Mouse (Mus musculus) liver, adult 2 months (tissue): Measurements from ENCODE around the gene Sv2a. TPM values are rescaled to one million over a fixed set of nuclear protein-coding genes. Genes with fewer than 3 reads are reported as not detected.

ENCODE experiments used
- DNase-seq: peaks from one replicate; pipeline ENCODE4 v3.0.0-alpha.2; 2011; ENCODE audit warnings: low read depth, low spot score; ENCODE audit errors: extremely low read depth
- H3K27ac ChIP-seq: fragments of 200-500 bp; replicated peaks from 2 replicates; pipeline ENCODE4 v1.5.1; 2012; ENCODE audit warnings: low read depth, mild to moderate bottlenecking, control low read depth, inconsistent platforms, low read length; ENCODE audit not compliant: insufficient read depth
- H3K27me3 ChIP-seq: fragments of 200-500 bp; 2 replicates; pipeline ENCODE4 v1.6.1; 2012; ENCODE audit warnings: mild to moderate bottlenecking, moderate library complexity, low read length, inconsistent platforms; ENCODE audit not compliant: control insufficient read depth, insufficient read depth
- H3K36me3 ChIP-seq: fragments of 200-500 bp; 2 replicates; pipeline ENCODE4 v1.6.1; 2012; ENCODE audit warnings: low read length, inconsistent platforms; ENCODE audit not compliant: control insufficient read depth, insufficient read depth
- H3K4me1 ChIP-seq: fragments of 200-500 bp; 2 replicates; pipeline ENCODE4 v1.6.1; 2011; ENCODE audit warnings: low read length; ENCODE audit not compliant: control insufficient read depth, insufficient read depth
- H3K4me3 ChIP-seq: fragments of 200-500 bp; 2 replicates; pipeline ENCODE4 v1.5.1; 2011; ENCODE audit warnings: low read depth, mild to moderate bottlenecking, control low read depth, low read length, moderate library complexity; ENCODE audit not compliant: insufficient read depth
- H3K79me2 ChIP-seq: fragments of 200-500 bp; 2 replicates; pipeline ENCODE4 v1.6.1; 2012; ENCODE audit warnings: inconsistent platforms, mild to moderate bottlenecking, low read length, moderate library complexity; ENCODE audit not compliant: control insufficient read depth, insufficient read depth
- H3K9ac ChIP-seq: fragments of 200-500 bp; 2 replicates; pipeline ENCODE4 v1.6.1; 2012; ENCODE audit warnings: low read depth, mild to moderate bottlenecking, control low read depth, inconsistent platforms, low read length
- CTCF ChIP-seq: fragments of 200-500 bp; IDR thresholded peaks from 2 replicates; pipeline ENCODE4 v1.5.1; 2011; ENCODE audit warnings: low read depth, low read length, control low read depth
- POLR2A ChIP-seq: fragments of 200-500 bp; IDR thresholded peaks from 2 replicates; pipeline ENCODE4 v1.6.1; 2011; ENCODE audit warnings: low read length, control low read depth; ENCODE audit not compliant: insufficient read depth; ENCODE audit errors: extremely low read depth
- WGBS: fragments of 180-500 bp; shearing (Covaris S2); methylation state at CpG from one replicate; pipeline ENCODE4 v1.1.7; 2018; 5-methylcytosine and 5-hydroxymethylcytosine counted together
- polyA plus RNA-seq: library from polyadenylated mRNA; depleted of rRNA; stranded (reverse); fragments of >200 nt; gene quantifications from 2 replicates; pipeline ENCODE4 v1.2.3, GENCODE M21; 2012
- total RNA-seq: library from RNA; depleted of rRNA; stranded (reverse); fragments of >200 nt; gene quantifications from 2 replicates; pipeline ENCODE4 v1.2.3, GENCODE M21; 2014

Gene Sv2a
- total and polyA plus RNA-seq, 2 experiments, result under 0.01 to 0.66 TPM

DNA sequence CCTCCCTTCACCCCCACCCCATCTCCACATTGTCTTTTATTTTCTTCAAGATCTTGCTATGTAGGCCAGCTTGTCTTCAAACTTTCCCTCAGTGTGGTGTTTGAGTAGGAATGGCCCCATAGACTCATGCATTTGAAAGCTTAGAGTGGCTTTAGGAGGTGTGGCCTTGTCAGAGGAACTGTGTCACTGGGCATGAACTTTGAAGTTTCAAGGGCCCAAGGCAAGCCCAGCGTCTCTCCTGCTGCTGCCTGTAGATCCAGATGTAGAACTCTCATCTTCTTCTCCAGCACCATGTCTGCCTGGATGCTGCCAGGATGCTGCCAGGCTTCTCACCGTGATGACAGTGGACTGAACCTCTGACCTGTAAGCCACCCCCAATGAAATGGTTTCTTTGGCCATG, 47.9 kb downstream of the Sv2a start:
- H3K27ac ChIP-seq, result no peak overlapping the region
- H3K4me3 ChIP-seq, result no peak overlapping the region
- H3K4me1 ChIP-seq, result no peaks in the 10 kb centered on the region
- 74% methylated on average over 2 of the region's 2 CpGs for WGBS
- H3K27me3 ChIP-seq, result no peaks in the 10 kb centered on the region
- no peak for TF ChIP-seq POLR2A
- TF ChIP-seq CTCF, result no peak
- no peaks in the 10 kb centered on the region for H3K79me2 ChIP-seq
- no peak for DNase-seq
- H3K36me3 ChIP-seq, result no peaks in the 10 kb centered on the region
- no peak overlapping the region for H3K9ac ChIP-seq

- H3K27me3 ChIP-seq, result no peaks in the 10 kb centered on the region
- no peak for DNase-seq
- no peaks in the 10 kb centered on the region for H3K36me3 ChIP-seq
- no peaks in the 10 kb centered on the region for H3K79me2 ChIP-seq
- H3K27ac ChIP-seq, result no peak overlapping the region
- H3K4me1 ChIP-seq, result no peaks in the 10 kb centered on the region
- TF ChIP-seq CTCF, result no peak
- TF ChIP-seq POLR2A, result no peak
- no peak overlapping the region for H3K9ac ChIP-seq
- 78% methylated on average over 2 of the region's 2 CpGs for WGBS
- H3K4me3 ChIP-seq, result no peak overlapping the region
These were observed 49.5 kb downstream of the Sv2a start for GRCm38 (mm10) chr3:96230404-96230803.

DNA sequence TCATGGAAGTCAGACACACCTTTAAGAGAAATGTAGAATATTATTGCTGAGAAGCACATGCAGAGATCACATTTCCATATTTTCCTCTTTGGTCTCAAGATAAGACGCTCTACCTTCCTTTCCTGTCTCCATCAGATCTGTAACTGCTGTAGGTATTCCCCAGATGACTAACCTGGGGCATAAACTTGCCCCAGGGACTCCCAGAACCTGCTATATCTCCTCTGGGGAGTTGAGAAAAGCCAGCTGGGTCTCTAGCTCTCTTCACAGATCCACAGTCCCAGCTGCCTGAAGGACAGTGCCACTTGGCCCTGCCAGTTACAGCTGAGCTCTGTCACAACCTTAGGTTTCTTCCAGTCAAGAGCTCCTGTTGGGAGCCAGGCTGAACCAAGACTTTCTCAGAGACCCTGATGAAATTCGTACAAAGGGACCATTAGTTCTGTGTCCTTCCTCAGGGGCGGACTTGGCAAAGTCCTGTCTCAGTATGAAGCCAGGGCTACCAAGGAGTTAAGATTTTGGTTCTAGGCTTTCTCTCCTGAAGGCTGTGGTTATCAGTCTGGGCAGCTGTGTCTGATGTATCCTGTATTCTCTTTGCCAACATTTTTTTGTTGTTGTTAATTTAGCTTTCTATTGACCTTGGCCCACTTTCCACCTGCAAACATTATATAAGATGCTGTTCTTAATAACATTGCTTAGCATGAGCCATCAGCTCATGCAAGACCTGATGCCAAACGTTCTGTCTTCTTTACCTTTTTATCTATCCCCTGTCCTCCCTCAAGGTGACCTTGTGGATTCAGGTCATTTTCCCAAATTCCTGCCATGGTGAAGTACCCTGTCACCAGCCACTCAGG, 50.2 kb downstream of the Sv2a start:
- no peak for DNase-seq
- WGBS, result 76% methylated on average over 4 of the region's 4 CpGs
- no peak overlapping the region for H3K27ac ChIP-seq

DNA sequence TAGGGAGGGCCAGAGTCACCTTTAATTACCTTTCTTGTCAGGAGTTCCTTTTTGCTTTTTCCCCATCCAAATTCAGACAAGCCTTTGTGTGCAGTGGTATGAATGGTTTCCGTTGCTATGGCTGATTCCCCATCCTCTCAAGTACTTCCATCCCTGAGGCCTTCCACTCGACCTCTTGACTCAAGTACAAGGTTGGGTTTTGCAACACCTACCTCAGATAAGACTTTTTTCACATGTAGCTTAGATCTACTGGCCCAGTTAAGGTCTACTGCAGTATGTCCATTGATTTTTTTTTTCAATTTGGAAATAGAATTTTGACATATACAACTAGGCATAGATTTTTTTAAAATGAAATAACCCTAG, 50.8 kb downstream of the Sv2a start:
- Histone ChIP-seq H3K36me3 (no peaks in the 10 kb centered on the region), H3K4me3 (no peak overlapping the region), H3K4me1 (no peaks in the 10 kb centered on the region), H3K27ac (no peak overlapping the region), H3K79me2 (no peaks in the 10 kb centered on the region), H3K27me3 (no peaks in the 10 kb centered on the region), H3K9ac (no peak overlapping the region)
- 52% methylated on average over 2 of the region's 2 CpGs for WGBS
- DNase-seq, result no peak
- TF ChIP-seq POLR2A, result no peak
- TF ChIP-seq CTCF, result no peak

More for the DNA sequence above, 50.2 kb downstream of the Sv2a start:
- H3K79me2 ChIP-seq, result no peaks in the 10 kb centered on the region
- no peak overlapping the region for H3K4me3 ChIP-seq
- no peaks in the 10 kb centered on the region for H3K4me1 ChIP-seq
- no peak overlapping the region for H3K9ac ChIP-seq
- H3K36me3 ChIP-seq, result no peaks in the 10 kb centered on the region
- H3K27me3 ChIP-seq, result no peaks in the 10 kb centered on the region
- no peak for TF ChIP-seq CTCF
- no peak for TF ChIP-seq POLR2A

GRCm38 (mm10) chr3:96234914-96235313, 54.0 kb downstream of the Sv2a start:
- no peak for TF ChIP-seq POLR2A
- H3K4me3 ChIP-seq, result no peak overlapping the region
- H3K79me2 ChIP-seq, result no peaks in the 10 kb centered on the region
- WGBS, result 94% methylated on average over 2 of the region's 2 CpGs
- no peaks in the 10 kb centered on the region for H3K36me3 ChIP-seq
- peaks cover 5% of the 10 kb centered on the region; the same call in 1 of the 2 replicates for H3K4me1 ChIP-seq
- H3K9ac ChIP-seq, result no peak overlapping the region
- no peak overlapping the region for H3K27ac ChIP-seq
- DNase-seq, result no peak
- H3K27me3 ChIP-seq, result no peaks in the 10 kb centered on the region

DNA sequence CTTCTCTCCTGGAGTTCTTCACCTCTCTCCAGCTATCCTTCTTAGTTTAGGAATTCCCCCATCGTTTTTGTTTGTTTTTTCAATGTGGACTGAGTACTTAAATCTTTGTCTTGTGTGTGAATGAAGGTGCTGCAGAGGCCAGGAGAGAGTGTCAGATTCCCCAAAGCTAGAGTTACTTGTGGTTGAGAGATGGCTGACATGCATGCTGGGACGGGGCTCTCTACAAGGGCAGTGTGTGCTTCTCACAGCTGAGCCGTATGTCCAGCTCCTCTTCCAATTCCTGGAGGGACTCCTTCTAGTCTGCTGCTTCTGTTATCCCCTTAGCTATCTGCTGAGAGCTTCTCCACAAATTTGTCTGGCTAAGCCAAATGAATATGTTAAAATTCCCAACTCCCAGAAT, 54.9 kb downstream of the Sv2a start:
- Histone ChIP-seq H3K4me1 (peaks cover 5% of the 10 kb centered on the region; the same call in 1 of the 2 replicates), H3K27ac (no peak overlapping the region), H3K9ac (no peak overlapping the region), H3K27me3 (no peaks in the 10 kb centered on the region), H3K36me3 (no peaks in the 10 kb centered on the region), H3K4me3 (no peak overlapping the region), H3K79me2 (no peaks in the 10 kb centered on the region)
- WGBS, result 75% methylated on average over 3 of the region's 3 CpGs
- TF ChIP-seq CTCF, result no peak
- TF ChIP-seq POLR2A, result no peak
- DNase-seq, result no peak
